Mouse (Mus musculus): ENCODE measurements at regions not wholly inside any gene's neighbourhood (a gene's known extent, or its start where the extent isn't known, plus 50 kb on each side); places are given as distances from the start of the nearest gene placed in this dataset.

DNA sequence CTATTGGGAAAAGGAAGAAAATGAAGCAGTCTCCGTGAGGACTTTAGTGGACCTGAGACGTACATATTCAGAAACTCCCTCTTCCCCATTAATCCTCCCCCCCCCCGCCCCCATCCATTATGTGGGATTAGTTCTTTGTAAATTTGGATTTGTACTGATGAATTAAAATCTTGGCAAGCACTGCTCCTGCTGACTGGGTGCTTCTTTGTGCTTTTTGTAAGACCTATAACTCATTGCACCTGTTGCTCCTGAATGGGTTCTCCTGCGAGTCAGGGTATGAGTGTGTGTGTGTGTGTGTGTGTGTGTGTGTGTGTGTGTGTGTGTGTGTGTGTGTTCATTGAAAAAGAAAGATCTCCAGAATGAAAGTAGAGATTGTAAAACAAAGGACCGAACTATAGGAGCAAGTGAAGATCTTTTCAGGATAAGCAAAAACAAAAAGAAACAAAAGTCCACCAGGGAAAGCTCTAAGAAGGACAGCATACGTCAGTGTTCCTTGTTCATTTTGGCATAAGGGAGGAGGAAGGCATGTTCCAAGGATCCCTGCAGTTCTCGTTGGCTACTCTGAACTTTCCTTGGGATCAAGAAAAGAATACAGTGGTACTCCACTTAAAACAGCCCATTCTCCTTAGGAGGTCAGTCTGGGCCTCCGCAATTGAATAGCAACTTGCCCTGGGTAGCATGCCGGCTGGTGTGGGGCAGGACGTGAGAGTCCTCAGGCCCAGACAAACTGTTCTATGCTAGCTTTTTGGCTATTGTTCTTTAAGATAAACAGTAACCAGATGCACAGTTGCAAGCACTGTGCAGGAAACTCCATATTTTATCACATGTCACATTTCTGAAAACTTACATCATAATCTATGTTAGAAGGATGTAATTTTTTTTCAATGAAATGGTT, 131.9 kb upstream of the Zfp462 start:
- no peak for DNase-seq (ENCODE audit: low read depth, low spot score)

DNA sequence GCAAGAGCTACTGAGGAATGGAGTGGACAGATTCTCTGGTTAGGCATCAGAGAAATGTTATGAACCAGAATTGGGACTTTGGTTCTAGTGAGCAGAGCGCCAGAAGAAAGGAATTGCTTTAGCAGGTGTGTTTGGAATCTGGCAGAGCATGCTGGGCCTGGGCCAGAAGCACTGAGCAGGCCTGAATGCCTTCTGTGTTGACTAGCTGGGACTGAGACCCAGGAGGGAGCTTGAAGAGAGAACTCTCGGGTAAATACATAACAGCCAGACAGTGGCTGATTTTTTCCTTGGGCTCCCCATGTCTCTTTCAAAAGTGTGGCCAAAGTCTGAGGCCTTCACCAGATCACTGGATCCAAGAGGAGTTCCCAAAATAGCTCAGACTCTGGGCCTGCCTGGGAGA, 107.5 kb upstream of the Zfp462 start:
- DNase-seq (ENCODE audit: low read depth, low spot score), result peak; percentile 64

DNA sequence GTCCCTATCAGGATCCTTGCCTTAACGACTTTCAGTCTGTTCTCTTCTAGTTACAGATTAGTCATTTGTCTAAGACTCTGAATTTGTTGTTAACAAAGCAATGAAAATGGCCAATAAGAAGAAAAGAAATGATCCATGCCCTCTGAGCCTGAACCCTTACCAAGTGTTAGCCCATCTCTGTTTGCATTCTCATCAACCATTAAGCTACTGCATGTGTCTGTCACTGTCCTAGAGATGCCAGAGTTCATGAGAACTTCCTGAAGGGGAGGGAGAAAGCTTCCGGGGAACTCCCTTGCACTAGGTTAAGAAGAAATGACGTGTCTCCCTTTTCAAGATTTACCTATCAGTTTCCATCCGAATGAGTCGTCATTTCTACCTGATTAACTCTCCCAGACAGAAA, 106.7 kb upstream of the Zfp462 start:
- DNase-seq (ENCODE audit: low read depth, low spot score), result no peak

DNA sequence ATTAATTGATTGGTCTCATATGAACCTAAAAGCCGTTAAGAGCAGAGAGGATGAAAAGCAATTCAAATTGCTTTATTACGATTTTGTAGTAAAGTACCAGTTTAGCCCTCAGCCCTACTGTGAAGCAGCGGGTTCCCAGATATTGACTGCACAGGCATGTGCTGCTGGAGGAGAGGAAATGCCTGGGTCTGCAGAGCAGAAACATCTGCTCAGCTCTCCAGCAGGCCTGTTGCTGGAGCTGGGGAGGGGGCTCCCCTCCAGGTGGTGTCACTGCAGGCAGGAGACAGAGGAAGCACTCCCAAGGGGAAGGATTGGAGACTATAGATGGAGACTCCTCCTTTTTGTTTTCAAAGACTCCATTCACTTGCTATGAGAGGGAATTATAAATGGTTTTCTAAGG, 106.1 kb upstream of the Zfp462 start:
- DNase-seq (ENCODE audit: low read depth, low spot score), result no peak

DNA sequence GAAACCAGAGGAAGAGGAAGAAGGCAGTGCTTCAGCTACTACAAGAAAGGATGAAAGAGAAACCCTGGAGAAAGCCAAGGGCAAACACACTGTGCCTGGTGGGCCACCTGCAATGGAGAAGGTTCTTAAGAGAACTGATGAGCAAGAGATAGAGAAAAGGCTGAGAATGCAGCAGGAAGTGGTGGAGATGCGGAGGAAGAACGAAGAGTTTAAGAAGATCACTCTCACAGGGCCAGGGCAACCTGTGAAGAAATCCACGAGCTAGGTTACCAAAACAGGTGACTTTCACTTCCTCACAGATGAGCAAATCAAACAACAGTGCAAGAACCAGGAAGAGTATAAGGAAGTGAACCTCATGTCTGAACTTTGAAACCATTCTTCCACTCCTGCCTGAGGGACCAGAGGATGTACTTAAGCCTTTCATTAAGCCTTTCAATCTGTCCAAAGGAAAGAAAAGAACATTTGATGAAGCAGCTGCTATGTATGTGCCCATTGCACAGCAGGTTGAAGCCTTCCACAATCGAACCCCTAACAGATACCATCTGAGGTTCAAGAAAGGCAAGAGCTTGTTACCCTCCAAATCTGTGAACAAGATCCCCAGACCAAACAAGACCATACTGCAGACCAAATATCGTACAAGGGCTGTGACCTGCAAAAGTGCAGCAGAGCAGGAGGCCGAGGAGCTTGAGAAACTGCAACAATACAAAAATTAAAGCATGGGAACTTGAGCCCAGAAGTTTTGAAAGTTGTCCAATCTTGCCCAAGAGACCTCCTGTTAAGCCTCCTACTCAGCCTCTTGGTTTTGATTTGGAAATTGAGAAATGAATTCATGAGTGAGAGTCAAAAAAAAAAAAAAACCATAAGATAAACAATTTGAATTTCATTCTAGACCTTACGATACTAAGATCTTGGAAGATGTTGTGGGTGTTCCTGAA, 91.6 kb upstream of the Zfp462 start:
- no peak for DNase-seq (ENCODE audit: low read depth, low spot score)

DNA sequence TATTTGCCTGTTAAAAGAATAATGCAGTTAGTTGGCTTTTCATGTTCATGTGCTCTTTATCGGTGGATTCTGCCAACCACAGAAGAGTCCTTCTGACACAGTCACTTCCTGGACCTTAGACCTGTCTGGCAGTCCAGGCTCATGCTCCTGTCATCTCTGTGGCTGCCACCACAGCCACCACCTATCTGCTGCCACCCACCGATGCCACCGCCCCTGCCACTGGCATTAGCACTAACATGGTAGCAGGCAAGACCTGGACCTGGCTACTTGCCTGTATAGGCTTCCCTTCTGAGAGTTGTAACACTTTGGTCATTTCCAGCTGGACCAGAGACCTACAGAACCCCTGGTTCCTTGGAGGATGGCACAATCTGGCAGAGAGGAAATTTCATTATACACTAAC, 86.2 kb upstream of the Zfp462 start:
- DNase-seq (ENCODE audit: low read depth, low spot score), result no peak

DNA sequence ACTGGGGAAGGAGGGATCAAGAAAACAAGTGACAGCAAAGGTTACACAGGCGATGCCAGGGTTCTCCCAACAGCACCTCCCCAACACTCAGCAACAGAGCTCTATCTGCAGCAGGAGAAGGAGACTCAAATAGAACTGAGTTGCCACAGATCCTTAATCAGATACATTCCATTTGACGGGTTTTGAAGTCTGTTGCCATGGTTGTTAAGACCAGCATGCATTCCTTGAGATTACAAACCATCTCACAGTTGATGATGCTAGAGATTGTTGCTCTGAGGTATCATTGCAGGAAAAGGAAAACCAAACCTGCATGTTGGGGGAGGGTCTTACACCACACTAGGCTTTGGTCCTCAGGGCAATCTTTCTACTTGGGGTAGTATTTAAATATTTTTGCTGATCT, 78.8 kb upstream of the Zfp462 start:
- no peak for DNase-seq (ENCODE audit: low read depth, low spot score)

DNA sequence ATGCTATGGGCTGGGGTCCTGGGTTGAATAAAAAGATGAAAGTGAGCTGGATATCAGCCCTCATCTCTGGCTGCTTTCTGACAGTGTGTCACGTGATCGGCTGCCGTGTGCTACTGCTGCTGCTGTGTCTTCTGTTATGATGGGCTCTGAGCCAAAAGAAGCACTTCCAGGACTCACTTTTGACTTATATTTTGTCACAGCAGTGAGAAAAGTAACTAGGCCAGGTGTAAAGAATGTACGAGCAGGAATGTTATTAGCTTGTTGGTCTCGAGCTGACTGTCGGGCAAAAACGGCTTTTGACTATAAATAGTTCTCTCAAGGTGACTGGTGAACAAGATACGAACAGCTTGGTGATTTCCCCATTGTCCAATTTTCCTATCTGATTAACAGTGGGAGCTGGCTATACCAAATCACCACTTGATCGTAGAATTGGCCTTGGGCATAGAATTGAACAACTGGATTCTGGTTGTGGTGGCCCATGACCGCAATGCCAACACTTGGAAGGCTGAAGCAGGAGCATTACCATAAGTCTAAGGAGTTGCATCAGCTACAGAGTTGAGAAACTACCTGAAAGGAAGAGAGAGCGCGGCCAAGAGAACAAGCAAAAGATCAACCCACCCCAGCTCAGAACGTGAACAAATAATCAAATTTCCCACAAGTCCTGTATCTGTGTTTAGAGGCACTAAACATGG, 70.6 kb upstream of the Zfp462 start:
- no peak for DNase-seq (ENCODE audit: low read depth, low spot score)

DNA sequence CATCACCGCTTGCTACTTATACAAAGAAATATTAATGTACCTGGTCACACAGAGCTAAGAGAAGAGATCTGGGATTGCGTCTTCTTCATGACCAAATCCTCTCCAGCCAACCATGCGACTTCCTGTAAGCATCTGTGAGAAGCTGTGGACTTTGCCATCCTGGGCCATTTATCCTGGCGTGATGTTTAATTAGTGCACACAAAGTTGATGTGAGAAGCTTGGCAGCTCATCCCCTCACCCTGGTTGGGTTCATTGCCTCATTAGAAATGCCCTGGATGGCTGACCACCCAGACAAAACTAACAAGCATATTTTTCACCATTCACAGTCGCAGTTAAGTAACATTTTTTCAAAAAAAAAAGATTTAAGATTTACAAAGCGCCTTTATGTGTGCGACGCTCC, 69.3 kb upstream of the Zfp462 start:
- no peak for DNase-seq (ENCODE audit: low read depth, low spot score)

DNA sequence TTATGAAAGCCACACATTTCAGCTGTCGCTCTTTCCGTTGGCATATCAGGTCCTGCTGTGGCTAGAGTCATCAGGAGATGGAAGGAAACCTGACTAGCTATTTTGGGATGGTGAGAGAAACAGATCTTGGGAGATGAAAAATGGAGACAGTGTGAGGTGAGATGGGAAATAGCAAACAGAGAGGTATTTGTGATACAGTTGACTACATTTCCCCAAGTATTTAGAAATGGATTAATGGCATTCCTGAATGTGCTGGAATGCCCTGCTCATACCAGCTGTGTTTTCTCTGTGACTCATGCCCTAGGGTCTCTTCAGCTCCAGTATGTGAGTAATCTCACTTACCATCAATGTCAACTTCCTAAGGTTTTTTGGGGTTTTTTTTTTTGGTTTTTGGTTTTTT, 67.5 kb upstream of the Zfp462 start:
- peak; percentile 9 for DNase-seq (ENCODE audit: low read depth, low spot score)

DNA sequence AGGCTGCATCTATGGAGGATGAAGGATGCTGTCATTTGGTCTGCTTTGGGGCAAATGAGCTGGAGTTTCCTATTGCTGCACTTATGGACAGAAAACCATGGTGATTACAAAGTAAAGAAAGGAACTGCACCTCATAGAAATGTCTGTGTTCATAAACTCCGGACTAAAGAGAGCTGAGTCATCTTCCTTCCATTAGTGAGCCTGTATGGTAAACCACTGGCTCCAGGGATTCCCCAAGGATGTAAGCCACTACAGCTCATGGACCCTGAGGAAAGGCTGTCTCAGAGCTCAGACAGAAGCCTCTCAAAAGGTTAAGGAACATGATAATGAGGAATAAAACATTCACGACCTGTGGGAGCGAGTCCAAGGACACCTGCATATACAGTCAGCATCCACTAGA, 66.3 kb upstream of the Zfp462 start:
- DNase-seq (ENCODE audit: low read depth, low spot score), result no peak

DNA sequence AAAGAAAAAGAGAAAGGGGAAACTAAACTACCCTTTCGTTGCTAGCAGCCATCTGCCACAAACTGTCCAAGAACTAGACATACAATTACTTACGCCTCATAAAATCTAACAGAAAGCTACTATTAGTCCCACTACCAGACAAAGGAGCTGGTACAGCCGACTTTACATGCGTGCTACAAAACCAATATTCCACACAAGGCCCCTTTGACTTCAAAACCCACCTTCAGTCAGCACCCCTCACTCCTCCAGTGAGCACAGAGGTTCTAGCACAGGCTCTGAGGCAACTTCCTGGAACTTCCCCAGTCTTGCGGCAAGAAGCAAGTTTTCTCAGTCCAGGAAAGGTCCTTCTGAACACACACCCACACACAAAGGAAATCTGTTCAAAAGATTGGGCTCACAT, 51.6 kb upstream of the Zfp462 start:
- no peak for DNase-seq (ENCODE audit: low read depth, low spot score)
